9 mouse cellular contexts compared by ENCODE assay signal in genomic region chr17:26601926-26602325, GRCm38 (mm10). TPM values are rescaled to one million over a fixed set of nuclear protein-coding genes. Genes with fewer than 3 reads are reported as not detected.
DNase-seq lines count a peak whose midpoint lies in the region; ATAC-seq lines count a peak whose summit lies in the region.
"Had no signal": no experiment of that assay in that cellular context is flagged by ENCODE, and none has a peak within 500 bp of the region (broad histone marks: within the 10 kb centered on the region; RNA-seq: fewer than 3 reads in every experiment).

No protein-coding gene starts in this region.

- DNase-seq in heart, embryonic 10.5 days (ENCODE audit: low spot score) = no peak
- DNase-seq in heart, postnatal 10 days = no peak
- no peak for DNase-seq in midbrain, embryonic 10.5 days (ENCODE audit: low spot score)
- DNase-seq in midbrain, embryonic 11.5 days (ENCODE audit: low spot score, missing footprints) = no peak
- no peak for DNase-seq in adrenal gland, adult (ENCODE audit: inconsistent age in 2 of 2, low spot score in 1 of 2)
- DNase-seq: thymus, adult 18-20 months had no signal

- H3K9me3 ChIP-seq in heart, embryonic 10.5 days = no peaks in the 10 kb centered on the region
- H3K9me3 ChIP-seq in midbrain, embryonic 10.5 days (replicated peaks) = no peaks in the 10 kb centered on the region
- H3K9me3 ChIP-seq in midbrain, embryonic 11.5 days (ENCODE audit: control insufficient read depth, low read length) = no peaks in the 10 kb centered on the region
- H3K9me3 ChIP-seq in limb, embryonic 15.5 days = no peaks in the 10 kb centered on the region
- no peaks in the 10 kb centered on the region for H3K9me3 ChIP-seq in stomach, embryonic 15.5 days

- H3K27me3 ChIP-seq in heart, embryonic 10.5 days (ENCODE audit: insufficient read depth, poor library complexity, severe bottlenecking) = no peaks in the 10 kb centered on the region
- H3K27me3 ChIP-seq in midbrain, embryonic 10.5 days (ENCODE audit: low read depth, poor library complexity, severe bottlenecking) = no peaks in the 10 kb centered on the region
- no peaks in the 10 kb centered on the region for H3K27me3 ChIP-seq in midbrain, embryonic 11.5 days (ENCODE audit: control insufficient read depth, insufficient read depth, low read length)
- H3K27me3 ChIP-seq in limb, embryonic 15.5 days = no peaks in the 10 kb centered on the region
- H3K27me3 ChIP-seq in stomach, embryonic 15.5 days (replicated peaks) = no peaks in the 10 kb centered on the region

- H3K36me3 ChIP-seq in heart, embryonic 10.5 days = peaks cover 30% of the 10 kb centered on the region
- H3K36me3 ChIP-seq in midbrain, embryonic 10.5 days = peaks cover 27% of the 10 kb centered on the region
- no peaks in the 10 kb centered on the region for H3K36me3 ChIP-seq in midbrain, embryonic 11.5 days (ENCODE audit: control insufficient read depth, insufficient read depth, low read length)
- peaks cover 5% of the 10 kb centered on the region; the same call in 1 of the 2 replicates for H3K36me3 ChIP-seq in limb, embryonic 15.5 days
- no peaks in the 10 kb centered on the region for H3K36me3 ChIP-seq in stomach, embryonic 15.5 days

- H3K9ac ChIP-seq in midbrain, embryonic 11.5 days (ENCODE audit: low read length) = no peak overlapping the region
- no peak overlapping the region for H3K9ac ChIP-seq in limb, embryonic 15.5 days
- H3K9ac ChIP-seq in stomach, embryonic 15.5 days = no peak overlapping the region

- H3K4me1 ChIP-seq in heart, embryonic 10.5 days = peaks cover 42% of the 10 kb centered on the region
- peaks cover 19% of the 10 kb centered on the region for H3K4me1 ChIP-seq in midbrain, embryonic 10.5 days
- peaks cover 5% of the 10 kb centered on the region for H3K4me1 ChIP-seq in midbrain, embryonic 11.5 days (ENCODE audit: control insufficient read depth, insufficient read depth, low read length)
- H3K4me1 ChIP-seq in limb, embryonic 15.5 days = peaks cover 48% of the 10 kb centered on the region
- peaks cover 20% of the 10 kb centered on the region for H3K4me1 ChIP-seq in stomach, embryonic 15.5 days

- no peak overlapping the region for H3K4me3 ChIP-seq in heart, embryonic 10.5 days
- H3K4me3 ChIP-seq in midbrain, embryonic 10.5 days = no peak overlapping the region
- no peak overlapping the region for H3K4me3 ChIP-seq in midbrain, embryonic 11.5 days (ENCODE audit: low read depth, low read length)
- H3K4me3 ChIP-seq in limb, embryonic 15.5 days = no peak overlapping the region
- no peak overlapping the region for H3K4me3 ChIP-seq in stomach, embryonic 15.5 days (replicated peaks)

- H3K4me2 ChIP-seq in midbrain, embryonic 11.5 days = no peak overlapping the region
- no peak overlapping the region for H3K4me2 ChIP-seq in limb, embryonic 15.5 days
- H3K4me2 ChIP-seq in stomach, embryonic 15.5 days = no peak overlapping the region

- peak overlapping the region; percentile 72 for H3K27ac ChIP-seq in heart, embryonic 10.5 days
- H3K27ac ChIP-seq in midbrain, embryonic 10.5 days (replicated peaks) = peak overlapping the region; percentile 42
- H3K27ac ChIP-seq in midbrain, embryonic 11.5 days (ENCODE audit: low read depth, low read length) = no peak overlapping the region
- peak overlapping the region; percentile 79 for H3K27ac ChIP-seq in limb, embryonic 15.5 days
- peak overlapping the region; percentile 63; the same call in 1 of the 2 replicates for H3K27ac ChIP-seq in stomach, embryonic 15.5 days

- ATAC-seq in midbrain, embryonic 11.5 days (ENCODE audit: low FRiP score) = no peak
- ATAC-seq in limb, embryonic 15.5 days (ENCODE audit: insufficient number of reproducible peaks, low FRiP score, low TSS enrichment, low read depth) = no peak
- ATAC-seq in stomach, embryonic 15.5 days (ENCODE audit: insufficient read depth, low FRiP score, low read depth) = 0 out of 2 replicates have a peak, but pooled peaks have one; percentile 3
- ATAC-seq in megakaryocyte progenitor cell, adult 5-6 weeks (replicated peaks; ENCODE audit: poor library complexity) = no peak

- WGBS in heart, embryonic 10.5 days = 51% methylated on average over 6 of the region's 6 CpGs
- 54% methylated on average over 6 of the region's 6 CpGs for WGBS in midbrain, embryonic 10.5 days
- 56% methylated on average over 6 of the region's 6 CpGs for WGBS in midbrain, embryonic 11.5 days
- WGBS in limb, embryonic 15.5 days = 54% methylated on average over 6 of the region's 6 CpGs
- WGBS in stomach, embryonic 15.5 days = 63% methylated on average over 6 of the region's 6 CpGs

- intact Hi-C loops in heart, postnatal 10 days (cut with DNase I) = loop anchor here (2.0 kb wide), 1 partner anchor 15 kb away; no protein-coding TSS in a partner anchor

RNA-seq across cellular contexts. Expression of gene Dusp1, which starts 40.0 kb away (rescaled TPM):
- polyA plus RNA-seq in heart, embryonic 10.5 days (2016; fragmentation: Nextera tagmentation; extraction: Ambion mirVana) = 28.8 and 31.5 TPM in 2 replicates
- 100 to 1,000 TPM in 1 of 2 experiments, 10 to 100 TPM in 1; 60.1 to 100 TPM for total RNA-seq in heart, postnatal 10 days (2021)
- 21.7 and 28.8 TPM in 2 replicates for polyA plus RNA-seq in midbrain, embryonic 10.5 days (2016; fragmentation: Nextera tagmentation; extraction: Ambion mirVana)
- 30.2 TPM in 2 replicates for polyA plus RNA-seq in midbrain, embryonic 11.5 days (2014; fragmentation: Nextera tagmentation; extraction: Ambion mirVana)
- polyA plus RNA-seq in limb, embryonic 15.5 days (2015; fragmentation: Nextera tagmentation; extraction: Ambion mirVana) = 27.3 and 32.5 TPM in 2 replicates
- polyA plus RNA-seq in stomach, embryonic 15.5 days (2015; fragmentation: Nextera tagmentation; extraction: Ambion mirVana) = 15.8 and 19.3 TPM in 2 replicates
- 89.7 and 162 TPM in 2 replicates for total RNA-seq in megakaryocyte progenitor cell, adult 5-6 weeks (2015)
- total RNA-seq in megakaryocyte progenitor cell, adult 5-6 weeks (2017) = 16.1 and 29.6 TPM in 2 replicates

RNA-seq across cellular contexts. Expression of gene Ergic1, which starts 40.6 kb away (rescaled TPM):
- polyA plus RNA-seq in heart, embryonic 10.5 days (2016; fragmentation: Nextera tagmentation; extraction: Ambion mirVana) = 130 and 150 TPM in 2 replicates
- total RNA-seq in heart, postnatal 10 days (2021) = 10 to 100 TPM; 84.4 to 87.8 TPM
- polyA plus RNA-seq in midbrain, embryonic 10.5 days (2016; fragmentation: Nextera tagmentation; extraction: Ambion mirVana) = 104 and 113 TPM in 2 replicates
- polyA plus RNA-seq in midbrain, embryonic 11.5 days (2014; fragmentation: Nextera tagmentation; extraction: Ambion mirVana) = 129 and 130 TPM in 2 replicates
- polyA plus RNA-seq in limb, embryonic 15.5 days (2015; fragmentation: Nextera tagmentation; extraction: Ambion mirVana) = 122 and 130 TPM in 2 replicates
- 106 and 113 TPM in 2 replicates for polyA plus RNA-seq in stomach, embryonic 15.5 days (2015; fragmentation: Nextera tagmentation; extraction: Ambion mirVana)
- 99.7 and 123 TPM in 2 replicates for total RNA-seq in megakaryocyte progenitor cell, adult 5-6 weeks (2015)
- 42.2 and 48.3 TPM in 2 replicates for total RNA-seq in megakaryocyte progenitor cell, adult 5-6 weeks (2017)
